Mouse (Mus musculus): ENCODE measurements around the gene Pole3. TPM values are rescaled to one million over a fixed set of nuclear protein-coding genes. Genes with fewer than 3 reads are reported as not detected.

The Pole3 gene
- polyA plus RNA-seq, 1 experiment from 2014 or later = 87.6 TPM

DNA sequence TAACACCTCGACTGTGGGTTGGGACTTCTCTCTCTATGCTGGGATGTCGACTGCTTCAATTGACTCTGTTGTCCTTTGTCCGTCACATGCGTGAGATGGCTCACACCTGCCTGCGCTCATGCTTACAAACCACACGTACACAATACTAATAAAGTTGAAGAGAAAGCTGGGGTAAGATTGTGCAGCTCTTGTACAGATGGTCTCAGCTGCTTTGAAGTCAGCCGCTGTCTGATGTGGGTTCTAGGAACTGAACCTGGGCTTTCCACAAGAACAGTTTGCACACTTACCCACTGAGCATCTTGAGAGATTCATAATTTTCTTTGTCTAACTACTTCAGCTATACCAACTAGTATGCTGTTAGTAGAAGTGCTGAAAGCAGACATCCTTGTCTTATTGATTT, 27.1 kb upstream of the Pole3 start:
- H3K4me2 ChIP-seq (replicated peaks) = no peak overlapping the region
- no peak for ATAC-seq (ENCODE audit: insufficient number of reproducible peaks, low FRiP score, low TSS enrichment, low read depth)
- no peaks in the 10 kb centered on the region for H3K9me3 ChIP-seq (replicated peaks)
- WGBS = 79% methylated on average over 7 of the region's 7 CpGs
- no peaks in the 10 kb centered on the region for H3K4me1 ChIP-seq
- no peak overlapping the region for H3K4me3 ChIP-seq (replicated peaks)
- no peaks in the 10 kb centered on the region for H3K36me3 ChIP-seq
- no peaks in the 10 kb centered on the region for H3K27me3 ChIP-seq
- H3K9ac ChIP-seq = no peak overlapping the region
- H3K27ac ChIP-seq (replicated peaks) = no peak overlapping the region

GRCm38 (mm10) chr4:62544801-62545200, 19.9 kb upstream of the Pole3 start:
- H3K27ac ChIP-seq (replicated peaks) = no peak overlapping the region
- no peaks in the 10 kb centered on the region for H3K4me1 ChIP-seq
- ATAC-seq (ENCODE audit: insufficient number of reproducible peaks, low FRiP score, low TSS enrichment, low read depth) = no peak
- no peaks in the 10 kb centered on the region for H3K27me3 ChIP-seq
- H3K4me2 ChIP-seq (replicated peaks) = no peak overlapping the region
- H3K9ac ChIP-seq = no peak overlapping the region
- no peak overlapping the region for H3K4me3 ChIP-seq (replicated peaks)
- no peaks in the 10 kb centered on the region for H3K9me3 ChIP-seq (replicated peaks)
- no peaks in the 10 kb centered on the region for H3K36me3 ChIP-seq

- Histone ChIP-seq H3K36me3 (no peaks in the 10 kb centered on the region), H3K27me3 (no peaks in the 10 kb centered on the region), H3K4me3 (replicated peaks) (no peak overlapping the region), H3K4me2 (replicated peaks) (no peak overlapping the region), H3K9ac (no peak overlapping the region), H3K27ac (replicated peaks) (no peak overlapping the region), H3K4me1 (no peaks in the 10 kb centered on the region), H3K9me3 (replicated peaks) (no peaks in the 10 kb centered on the region)
- ATAC-seq (ENCODE audit: insufficient number of reproducible peaks, low FRiP score, low TSS enrichment, low read depth) = no peak
- WGBS = 85% methylated on average over 6 of the region's 6 CpGs
These were observed 18.9 kb upstream of the Pole3 start for GRCm38 (mm10) chr4:62543782-62544181.

DNA sequence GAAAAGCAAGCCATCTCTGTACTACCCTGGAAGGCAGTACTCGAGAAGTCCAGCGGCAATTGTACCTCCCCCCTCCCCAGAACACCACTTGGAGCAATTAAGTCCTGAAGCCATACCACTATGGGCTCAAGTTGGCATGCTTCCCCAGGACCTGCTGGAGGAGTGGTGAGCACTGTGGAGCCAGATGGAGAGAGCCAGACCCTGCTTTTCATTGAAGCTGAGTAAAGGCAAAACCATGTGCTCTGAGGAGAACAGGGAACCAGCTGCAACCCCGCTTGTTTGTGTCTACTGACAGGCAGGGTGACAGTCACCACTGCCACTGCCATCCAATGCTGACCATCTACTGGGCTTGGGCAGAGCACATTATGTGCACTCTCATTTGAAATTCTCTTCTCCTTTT, 16.9 kb upstream of the Pole3 start:
- ATAC-seq (ENCODE audit: insufficient number of reproducible peaks, low FRiP score, low TSS enrichment, low read depth) = no peak
- Histone ChIP-seq H3K27me3 (no peaks in the 10 kb centered on the region), H3K27ac (replicated peaks) (no peak overlapping the region), H3K36me3 (no peaks in the 10 kb centered on the region), H3K4me3 (replicated peaks) (no peak overlapping the region), H3K4me2 (replicated peaks) (no peak overlapping the region), H3K4me1 (no peaks in the 10 kb centered on the region), H3K9ac (no peak overlapping the region), H3K9me3 (replicated peaks) (no peaks in the 10 kb centered on the region)
- 68% methylated on average over 3 of the region's 3 CpGs for WGBS

DNA sequence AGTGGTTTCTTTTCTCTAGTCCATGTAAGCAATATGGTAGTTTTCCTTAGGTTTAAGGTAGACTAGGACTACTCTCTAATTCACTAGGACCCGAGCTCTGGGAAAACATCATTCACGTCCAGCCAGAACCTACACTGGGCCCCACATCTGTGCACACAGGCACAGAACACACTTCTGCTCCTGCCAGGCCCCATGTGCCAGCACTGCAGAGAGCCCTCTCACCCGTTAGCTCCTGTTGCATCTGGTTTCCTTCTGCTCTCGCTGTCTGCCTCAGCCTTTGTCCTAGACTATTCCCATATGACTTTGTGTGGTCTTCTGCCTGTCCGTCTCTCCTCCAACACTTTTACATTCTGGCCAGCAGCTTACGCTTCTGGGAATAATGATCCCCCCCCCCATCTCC, 8.9 kb upstream of the Pole3 start:
- Histone ChIP-seq H3K27ac (replicated peaks) (no peak overlapping the region), H3K4me3 (replicated peaks) (no peak overlapping the region), H3K27me3 (no peaks in the 10 kb centered on the region), H3K4me2 (replicated peaks) (no peak overlapping the region), H3K36me3 (no peaks in the 10 kb centered on the region), H3K9ac (no peak overlapping the region), H3K9me3 (replicated peaks) (no peaks in the 10 kb centered on the region), H3K4me1 (peaks cover 5% of the 10 kb centered on the region; the same call in 1 of the 2 replicates)
- 0 out of 2 replicates have a peak, but pooled peaks have one; percentile 39 for ATAC-seq (ENCODE audit: insufficient number of reproducible peaks, low FRiP score, low TSS enrichment, low read depth)
- WGBS = 45% methylated on average over 6 of the region's 6 CpGs

GRCm38 (mm10) chr4:62527655-62528054, 2.8 kb upstream of the Pole3 start:
- H3K27me3 ChIP-seq = no peaks in the 10 kb centered on the region
- no peak overlapping the region for H3K4me3 ChIP-seq (replicated peaks)
- H3K4me1 ChIP-seq = peaks cover 19% of the 10 kb centered on the region
- H3K36me3 ChIP-seq = 0 out of 2 replicates have a peak, but pooled peaks cover 10% of the 10 kb centered on the region
- H3K9ac ChIP-seq = no peak overlapping the region
- no peak overlapping the region for H3K4me2 ChIP-seq (replicated peaks)
- WGBS = 82% methylated on average over 4 of the region's 4 CpGs
- H3K9me3 ChIP-seq (replicated peaks) = no peaks in the 10 kb centered on the region
- no peak overlapping the region for H3K27ac ChIP-seq (replicated peaks)
- no peak for ATAC-seq (ENCODE audit: insufficient number of reproducible peaks, low FRiP score, low TSS enrichment, low read depth)

GRCm38 (mm10) chr4:62526256-62526655, 1.4 kb upstream of the Pole3 start:
- Histone ChIP-seq H3K9me3 (replicated peaks) (no peaks in the 10 kb centered on the region), H3K36me3 (0 out of 2 replicates have a peak, but pooled peaks cover 12% of the 10 kb centered on the region), H3K27ac (replicated peaks) (no peak overlapping the region), H3K27me3 (no peaks in the 10 kb centered on the region), H3K9ac (no peak overlapping the region), H3K4me3 (replicated peaks) (no peak overlapping the region), H3K4me2 (replicated peaks) (no peak overlapping the region), H3K4me1 (peaks cover 19% of the 10 kb centered on the region)
- WGBS = 60% methylated on average over 2 of the region's 2 CpGs
- ATAC-seq (ENCODE audit: insufficient number of reproducible peaks, low FRiP score, low TSS enrichment, low read depth) = no peak

DNA sequence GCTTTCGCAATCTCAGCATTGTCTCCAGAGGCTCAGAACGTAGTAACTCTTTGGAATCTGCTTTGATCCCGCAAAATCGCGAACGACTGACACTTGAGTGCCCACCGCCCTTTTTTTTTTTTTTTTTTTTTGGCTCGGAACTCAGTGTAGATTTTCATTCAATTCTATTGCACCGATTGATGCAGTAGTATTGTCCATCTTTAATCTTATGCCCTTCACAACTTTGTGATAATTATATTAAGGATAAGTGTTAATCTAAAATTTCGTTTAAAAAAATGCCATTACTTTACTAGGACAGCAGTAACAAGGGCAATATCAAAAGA, 582 bp upstream of the Pole3 start:
- Histone ChIP-seq H3K4me1 (peaks cover 17% of the 10 kb centered on the region), H3K4me3 (replicated peaks) (peak overlapping the region; percentile 90), H3K9me3 (replicated peaks) (no peaks in the 10 kb centered on the region), H3K4me2 (replicated peaks) (peak overlapping the region; percentile 82), H3K36me3 (0 out of 2 replicates have a peak, but pooled peaks cover 12% of the 10 kb centered on the region), H3K27ac (replicated peaks) (peak overlapping the region; percentile 98; the same call in 1 of the 2 replicates), H3K9ac (no peak overlapping the region), H3K27me3 (no peaks in the 10 kb centered on the region)
- under 1% methylated on average over 10 of the region's 10 CpGs for WGBS
- ATAC-seq (ENCODE audit: insufficient number of reproducible peaks, low FRiP score, low TSS enrichment, low read depth) = no peak

DNA sequence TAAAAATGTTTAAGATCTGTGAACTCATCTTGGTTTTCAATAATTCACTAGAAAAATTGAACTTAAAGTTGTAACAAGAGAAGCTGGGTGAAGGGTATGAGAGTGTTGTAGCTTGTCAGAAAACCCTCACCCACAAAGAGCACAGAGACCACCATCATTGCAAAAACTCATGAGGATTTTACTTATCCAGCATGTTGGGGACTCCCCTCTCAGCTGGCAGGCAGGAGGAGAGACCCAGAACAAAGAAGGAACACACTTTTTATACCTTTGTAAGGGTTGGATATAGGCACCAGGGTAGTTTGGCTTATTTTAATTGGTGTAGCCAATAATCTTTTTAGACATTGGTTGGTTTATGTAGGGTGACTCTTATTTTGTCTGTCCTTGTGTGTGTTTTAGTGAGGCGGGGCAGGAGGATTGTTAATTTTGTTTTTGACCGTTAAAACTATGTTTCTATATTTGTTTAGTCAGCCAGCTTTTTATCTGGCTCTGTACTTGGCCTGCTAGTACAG, 3.9 kb downstream of the Pole3 start:
- Histone ChIP-seq H3K27me3 (no peaks in the 10 kb centered on the region), H3K4me2 (replicated peaks) (no peak overlapping the region), H3K27ac (replicated peaks) (0 out of 2 replicates have a peak overlapping the region, but pooled peaks have one; percentile 89), H3K9me3 (replicated peaks) (no peaks in the 10 kb centered on the region), H3K9ac (no peak overlapping the region), H3K4me3 (replicated peaks) (no peak overlapping the region), H3K36me3 (0 out of 2 replicates have a peak, but pooled peaks cover 12% of the 10 kb centered on the region), H3K4me1 (peaks cover 48% of the 10 kb centered on the region)
- no peak for ATAC-seq (ENCODE audit: insufficient number of reproducible peaks, low FRiP score, low TSS enrichment, low read depth)
- WGBS = 86% methylated on average over 2 of the region's 2 CpGs

GRCm38 (mm10) chr4:62519849-62520233, 5.0 kb downstream of the Pole3 start, which contains the start of gene Alad:
Alad (minus strand) TSS chr4:62519918.
- Histone ChIP-seq H3K4me3 (replicated peaks) (peak within 1 kb of the TSS; percentile 79), H3K9ac (peak within 1 kb of the TSS; percentile 63), H3K4me2 (replicated peaks) (peak within 1 kb of the TSS; percentile 76), H3K4me1 (peaks cover 57% of the 10 kb centered on the region), H3K36me3 (0 out of 2 replicates have a peak, but pooled peaks cover 12% of the 10 kb centered on the region), H3K27me3 (no peaks in the 10 kb centered on the region), H3K9me3 (replicated peaks) (no peaks in the 10 kb centered on the region), H3K27ac (replicated peaks) (peak within 1 kb of the TSS; percentile 89)
- ATAC-seq (ENCODE audit: insufficient number of reproducible peaks, low FRiP score, low TSS enrichment, low read depth) = peak; percentile 82
- 1% methylated on average over 37 of the region's 37 CpGs for WGBS

DNA sequence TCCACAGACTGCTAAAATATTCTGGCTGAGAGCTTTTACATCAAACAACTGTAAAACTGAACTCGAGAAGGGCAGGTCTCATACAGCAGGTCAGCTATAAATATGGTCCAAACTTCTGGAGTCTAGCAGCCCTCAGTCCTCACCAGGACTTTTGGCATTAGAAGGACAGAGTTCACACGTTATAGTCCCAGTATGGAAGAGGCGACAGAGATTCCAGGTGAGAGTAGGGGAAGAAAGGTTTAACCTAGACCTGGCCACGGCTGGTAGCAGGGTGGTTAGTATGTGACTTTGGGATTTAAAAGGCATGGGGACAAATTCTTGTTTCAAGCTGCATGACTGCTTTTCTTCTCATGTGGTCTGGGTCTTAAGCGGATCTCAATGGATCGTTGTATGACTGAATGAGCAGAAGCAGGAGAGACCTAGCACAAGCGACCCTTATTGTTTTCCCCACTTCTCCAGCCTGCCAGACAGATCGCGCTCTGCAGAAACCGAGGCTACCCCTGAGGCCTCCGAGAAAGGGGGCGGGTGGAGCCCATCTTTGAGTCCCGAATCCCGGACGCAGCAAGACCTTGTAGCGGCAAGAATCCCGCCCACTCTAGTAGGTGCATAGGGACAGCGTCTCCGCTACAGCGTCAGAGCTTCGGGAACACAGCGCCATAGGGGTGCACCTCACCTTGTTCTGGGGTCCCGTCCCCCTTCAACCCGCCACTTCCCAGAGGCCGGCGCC, 5.6 kb downstream of the Pole3 start:
- Histone ChIP-seq H3K4me1 (peaks cover 56% of the 10 kb centered on the region), H3K4me3 (replicated peaks) (peak overlapping the region; percentile 79), H3K9ac (peak overlapping the region; percentile 63), H3K36me3 (0 out of 2 replicates have a peak, but pooled peaks cover 12% of the 10 kb centered on the region), H3K27me3 (no peaks in the 10 kb centered on the region), H3K9me3 (replicated peaks) (no peaks in the 10 kb centered on the region), H3K27ac (replicated peaks) (peak overlapping the region; percentile 89), H3K4me2 (replicated peaks) (peak overlapping the region; percentile 76)
- peak; percentile 66 for ATAC-seq (ENCODE audit: insufficient number of reproducible peaks, low FRiP score, low TSS enrichment, low read depth)
- WGBS = under 1% methylated on average over 26 of the region's 26 CpGs

Measured in embryonic facial prominence, embryonic 15.5 days (tissue).